Mouse (Mus musculus): ENCODE data around the gene Lim2. TPM values are rescaled to one million over a fixed set of nuclear protein-coding genes. Genes with fewer than 3 reads are reported as not detected.

Lim2 gene
- total RNA-seq, 2 experiments from 2014 or later = not detected

GRCm38 (mm10) chr7:43443126-43443916 lies 15.9 kb downstream of the Lim2 start:
- DNase-seq (ENCODE audit: low spot score in 2 of 2) = peak; percentile 56 to 61

- DNase-seq (ENCODE audit: low spot score in 2 of 2) = peak; percentile 89 to 97
Observed at GRCm38 (mm10) chr7:43443917-43444293, 16.4 kb downstream of the Lim2 start, which contains the start of the genes Etfb and Gm45233. TSS of gene Etfb (plus strand) at chr7:43444083. TSS of gene Gm45233 (plus strand) at chr7:43444128.

- no peak for DNase-seq (ENCODE audit: low spot score in 2 of 2)
Observed at GRCm38 (mm10) chr7:43447801-43448200, 20.3 kb downstream of the Lim2 start.

GRCm38 (mm10) chr7:43448246-43448645 lies 20.8 kb downstream of the Lim2 start:
- no peak for DNase-seq (ENCODE audit: low spot score in 2 of 2)

GRCm38 (mm10) chr7:43449811-43450210 lies 22.3 kb downstream of the Lim2 start:
- DNase-seq (ENCODE audit: low spot score in 2 of 2) = no peak

GRCm38 (mm10) chr7:43451726-43452125 lies 24.3 kb downstream of the Lim2 start:
- no peak for DNase-seq (ENCODE audit: low spot score in 2 of 2)

- DNase-seq (ENCODE audit: low spot score in 2 of 2) = no peak
Observed at GRCm38 (mm10) chr7:43452609-43453008, 25.1 kb downstream of the Lim2 start.

- DNase-seq (ENCODE audit: low spot score in 2 of 2) = no peak
Observed at GRCm38 (mm10) chr7:43453599-43454355, 26.3 kb downstream of the Lim2 start.

GRCm38 (mm10) chr7:43454371-43454770 lies 26.9 kb downstream of the Lim2 start:
- no peak for DNase-seq (ENCODE audit: low spot score in 2 of 2)

- no peak for DNase-seq (ENCODE audit: low spot score in 2 of 2)
Observed at GRCm38 (mm10) chr7:43462851-43463250, 35.4 kb downstream of the Lim2 start, which contains the start of gene Vsig10l. TSS of gene Vsig10l (plus strand) at chr7:43463151.

GRCm38 (mm10) chr7:43463976-43464375 lies 36.5 kb downstream of the Lim2 start:
- no peak for DNase-seq (ENCODE audit: low spot score in 2 of 2)

- DNase-seq (ENCODE audit: low spot score in 2 of 2) = no peak
Observed at GRCm38 (mm10) chr7:43464864-43465343, 37.4 kb downstream of the Lim2 start.

- DNase-seq (ENCODE audit: low spot score in 2 of 2) = peak; percentile 77 to 81
Observed at GRCm38 (mm10) chr7:43465344-43466098, 38.1 kb downstream of the Lim2 start.

- DNase-seq (ENCODE audit: low spot score in 2 of 2) = peak; percentile 67 to 74
Observed at GRCm38 (mm10) chr7:43466099-43466694, 38.7 kb downstream of the Lim2 start.

- no peak for DNase-seq (ENCODE audit: low spot score in 2 of 2)
Observed at GRCm38 (mm10) chr7:43470373-43470772, 42.9 kb downstream of the Lim2 start.

- no peak for DNase-seq (ENCODE audit: low spot score in 2 of 2)
Observed at GRCm38 (mm10) chr7:43475706-43476105, 48.2 kb downstream of the Lim2 start.

GRCm38 (mm10) chr7:43476376-43476775 lies 48.9 kb downstream of the Lim2 start:
- no peak for DNase-seq (ENCODE audit: low spot score in 2 of 2)

- DNase-seq (ENCODE audit: low spot score in 2 of 2) = no peak
Observed at GRCm38 (mm10) chr7:43481191-43481590, 53.7 kb downstream of the Lim2 start.

- no peak for DNase-seq (ENCODE audit: low spot score in 2 of 2)
Observed at GRCm38 (mm10) chr7:43482090-43482716, 54.7 kb downstream of the Lim2 start.

- DNase-seq (ENCODE audit: low spot score in 2 of 2) = no peak
Observed at GRCm38 (mm10) chr7:43483236-43483635, 55.8 kb downstream of the Lim2 start.

Measured in layer of hippocampus, postnatal 14 days (tissue).